Mouse (Mus musculus) lung, postnatal 36 days (tissue): ENCODE measurements around the gene Shld2.
"Not testable (repeated sequence)": the region's sequence is repeated elsewhere in the genome, so short reads cannot be mapped to it uniquely, and the experiment has no call there.

Experiments
- DNase-seq: peaks from one replicate; pipeline ENCODE4 v3.0.0; 2022; ENCODE audit warnings: mixed read lengths

The Shld2 gene

DNA sequence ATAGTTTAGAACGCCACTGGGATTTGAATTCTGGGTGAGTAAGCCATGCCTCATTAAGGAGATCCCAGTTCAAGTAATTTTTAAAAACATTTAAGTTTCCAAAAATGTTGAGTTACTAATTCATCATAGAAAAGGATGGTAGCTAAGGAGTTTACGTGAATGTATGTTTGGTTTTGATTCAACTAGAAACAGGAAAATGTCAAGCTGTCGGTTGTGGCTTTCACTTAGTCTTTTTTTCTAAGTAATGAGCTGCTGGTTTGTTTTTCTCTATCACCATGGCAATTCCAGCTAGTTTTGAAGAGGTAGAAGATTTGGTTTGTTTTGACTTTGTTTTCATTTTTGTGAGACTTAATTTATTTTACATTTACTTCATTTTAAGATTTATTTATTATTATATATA, 7.1 kb upstream of the Shld2 start:
- no peak for DNase-seq

DNA sequence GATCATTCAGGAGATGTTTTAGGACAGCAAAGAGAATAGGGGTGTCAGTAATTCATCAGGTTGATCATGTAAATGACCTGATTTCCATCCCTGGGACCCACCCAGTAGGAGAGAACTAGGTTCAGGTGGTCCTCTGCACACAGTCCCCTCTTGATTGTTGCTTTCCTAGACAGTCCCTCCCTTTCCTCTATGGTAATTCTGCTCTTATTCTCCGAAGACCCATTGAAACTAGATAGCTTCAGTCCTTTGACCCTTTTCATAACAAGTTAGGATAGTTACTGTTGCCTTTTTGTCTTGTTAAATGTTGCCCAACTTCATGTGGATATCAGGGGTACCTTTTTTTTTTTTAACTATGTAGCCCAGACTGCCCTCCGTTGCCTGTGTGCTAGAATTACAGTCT, 6.1 kb upstream of the Shld2 start:
- no peak for DNase-seq

DNA sequence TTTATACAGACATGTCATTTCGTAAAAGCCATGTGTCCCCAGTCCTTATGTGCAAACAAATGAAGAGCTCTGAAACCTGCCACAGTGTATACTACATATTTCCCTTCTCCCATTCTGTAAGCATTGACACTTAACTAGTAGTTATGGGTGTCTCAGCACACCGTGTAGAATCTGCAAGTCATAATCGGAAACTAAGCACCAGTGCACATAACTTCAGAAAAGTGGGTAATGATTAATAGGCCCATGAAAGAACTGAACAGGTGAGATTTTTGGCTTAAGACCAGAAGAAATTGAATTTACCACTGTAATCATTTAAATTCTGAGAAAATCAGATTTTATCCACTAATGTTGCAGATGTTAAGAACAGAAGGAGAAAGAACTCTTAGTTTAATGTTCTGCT, 4.5 kb upstream of the Shld2 start:
- no peak for DNase-seq

DNA sequence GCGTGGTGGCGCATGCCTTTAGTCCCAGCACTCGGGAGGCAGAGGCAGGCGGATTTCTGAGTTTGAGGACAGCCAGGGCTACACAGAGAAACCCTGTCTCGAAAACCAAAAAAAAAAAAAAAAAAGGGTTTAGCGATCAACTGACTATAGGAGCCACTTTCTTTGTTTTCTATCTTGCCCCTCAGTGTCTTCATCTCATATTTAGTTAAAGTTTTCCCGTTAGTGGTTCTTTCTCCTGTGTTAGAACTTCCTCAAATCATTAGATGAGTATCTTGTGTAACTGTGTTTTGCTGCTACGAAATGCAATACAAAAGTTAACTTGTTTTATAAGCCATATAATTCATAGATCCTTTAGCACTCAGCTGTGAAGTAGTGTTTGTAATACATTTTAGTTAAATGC, 4.1 kb upstream of the Shld2 start:
- not testable (repeated sequence) for DNase-seq

DNA sequence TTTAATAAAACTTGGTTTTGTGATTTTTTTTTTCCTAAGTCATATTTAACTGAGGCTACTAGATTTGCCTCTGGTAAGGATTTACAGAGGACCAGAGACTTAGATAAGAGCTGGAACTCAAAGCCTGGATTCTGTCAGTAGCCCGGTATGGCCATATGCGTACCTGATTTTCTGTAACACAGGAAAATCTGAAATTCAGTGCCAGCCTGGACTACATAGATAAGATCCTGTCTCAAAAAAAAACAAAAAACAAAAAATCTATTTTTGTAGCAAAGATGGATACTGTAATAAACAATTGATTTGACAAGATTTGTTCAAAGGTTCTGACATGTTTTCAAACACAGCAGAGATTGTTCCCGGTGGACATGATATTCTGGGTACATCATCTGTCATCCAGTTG, 3.3 kb upstream of the Shld2 start:
- DNase-seq: no peak

DNA sequence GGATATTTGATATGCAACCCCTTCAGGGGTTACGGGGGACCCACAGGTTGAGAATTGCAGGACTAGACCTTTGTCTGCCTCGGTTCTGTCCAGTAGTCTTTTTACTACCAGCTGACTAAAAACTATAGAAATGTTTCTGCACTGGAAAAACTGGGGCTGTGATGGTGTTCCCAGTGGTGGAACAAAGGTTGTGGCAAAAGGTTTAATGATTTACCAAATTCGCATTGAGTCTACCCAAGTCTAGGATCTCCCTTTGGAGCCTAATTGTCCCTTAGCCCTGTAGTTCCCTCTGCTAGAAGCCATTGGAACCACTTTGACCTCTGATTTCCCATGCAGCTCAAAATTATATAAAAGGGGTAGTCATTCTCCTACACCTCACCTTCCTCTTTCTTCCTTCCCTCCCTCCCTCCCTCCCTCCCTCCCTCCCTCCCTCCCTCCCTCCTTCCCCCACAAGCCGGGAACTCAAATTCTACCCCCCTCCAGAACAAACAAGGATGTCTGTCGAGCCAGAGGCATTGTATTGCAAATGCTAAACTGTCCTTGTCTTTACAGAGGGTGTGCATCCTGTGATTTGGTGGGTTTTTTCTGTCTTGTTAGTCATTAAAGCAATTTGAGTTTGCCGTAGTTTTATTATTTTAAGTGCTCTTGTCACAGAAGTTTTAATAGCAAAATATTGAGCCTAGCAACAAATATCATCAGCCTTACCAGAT, 2.2 kb upstream of the Shld2 start:
- DNase-seq: no peak

DNA sequence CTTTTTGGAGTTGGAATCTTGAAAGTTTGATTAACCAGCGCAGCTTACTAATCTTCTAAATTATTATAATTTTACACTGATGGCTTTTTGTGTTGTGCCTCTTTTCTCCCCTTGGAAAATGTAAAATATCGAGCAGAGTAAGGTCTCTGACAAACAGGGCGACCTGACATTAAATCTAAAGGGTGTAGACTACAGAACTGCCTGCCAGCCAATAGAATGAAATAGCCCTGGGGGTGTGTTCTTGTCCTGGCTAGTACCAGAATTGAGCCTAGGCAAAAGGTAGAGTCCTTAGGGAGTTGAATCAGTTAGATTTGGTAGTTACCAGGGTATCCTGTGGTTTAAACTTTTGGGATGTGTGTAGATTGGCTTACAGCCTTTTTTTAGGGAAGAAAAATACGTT, 1.4 kb upstream of the Shld2 start:
- no peak for DNase-seq

DNA sequence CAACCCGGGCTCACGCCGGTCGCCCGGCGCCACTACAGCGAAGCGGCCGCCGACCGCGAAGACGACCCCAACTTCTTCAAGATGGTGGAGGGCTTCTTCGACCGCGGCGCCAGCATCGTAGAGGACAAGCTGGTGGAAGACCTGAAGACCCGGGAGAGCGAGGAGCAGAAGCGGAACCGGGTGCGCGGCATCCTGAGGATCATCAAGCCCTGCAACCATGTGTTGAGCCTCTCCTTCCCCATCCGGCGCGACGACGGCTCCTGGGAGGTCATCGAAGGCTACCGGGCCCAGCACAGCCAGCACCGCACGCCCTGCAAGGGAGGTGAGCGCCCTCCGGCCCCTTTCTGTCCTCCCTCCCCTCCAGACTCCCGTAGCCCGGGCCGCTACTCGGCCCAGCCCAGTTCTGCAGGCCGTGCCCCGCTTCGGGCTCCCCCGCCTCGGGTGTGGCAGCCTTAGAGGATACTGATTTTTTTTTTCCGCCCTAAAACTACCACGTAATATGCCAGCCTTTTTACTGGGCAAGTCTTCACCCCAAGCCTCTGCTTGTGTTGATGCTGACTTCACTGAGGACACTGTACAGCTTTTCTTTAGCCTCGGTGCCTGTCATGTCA, 833 bp upstream of the Shld2 start:
- DNase-seq: peak; percentile 57

DNA sequence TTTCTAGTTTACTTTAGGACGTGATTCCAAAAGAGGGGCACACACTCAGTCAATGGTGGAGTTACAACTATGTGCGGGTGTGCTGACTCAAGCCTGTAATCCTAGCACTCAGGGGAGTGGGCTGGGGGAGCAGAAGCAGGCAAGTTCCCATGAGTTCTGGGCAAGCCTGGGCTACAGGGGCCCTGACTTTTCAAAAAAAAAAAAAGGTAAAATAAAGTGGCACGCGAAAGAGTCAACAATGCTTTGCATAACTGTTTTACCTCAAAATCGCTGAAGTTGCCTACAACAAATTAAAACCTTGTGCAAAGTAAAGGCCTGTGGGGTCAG, 423 bp downstream of the Shld2 start:
- DNase-seq: no peak

DNA sequence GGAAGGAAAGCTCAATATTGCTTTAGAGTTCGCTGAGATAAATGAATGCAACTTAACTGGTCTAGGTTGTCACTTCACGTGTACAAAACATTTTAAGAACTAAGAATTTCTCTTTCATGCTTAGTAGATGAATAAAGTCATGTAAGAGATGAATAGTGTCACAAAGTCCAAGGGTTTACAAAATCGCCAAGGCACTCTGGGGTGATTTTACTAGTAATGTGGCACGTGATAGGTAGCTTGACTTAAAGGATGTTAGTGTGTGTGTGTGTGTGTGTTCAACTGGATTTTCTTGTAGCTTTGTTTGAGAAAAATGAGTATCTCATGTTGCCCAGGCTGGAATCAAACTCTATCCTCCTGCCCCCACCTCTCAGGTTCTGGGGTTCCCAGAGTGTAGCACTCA, 1.0 kb downstream of the Shld2 start:
- no peak for DNase-seq

DNA sequence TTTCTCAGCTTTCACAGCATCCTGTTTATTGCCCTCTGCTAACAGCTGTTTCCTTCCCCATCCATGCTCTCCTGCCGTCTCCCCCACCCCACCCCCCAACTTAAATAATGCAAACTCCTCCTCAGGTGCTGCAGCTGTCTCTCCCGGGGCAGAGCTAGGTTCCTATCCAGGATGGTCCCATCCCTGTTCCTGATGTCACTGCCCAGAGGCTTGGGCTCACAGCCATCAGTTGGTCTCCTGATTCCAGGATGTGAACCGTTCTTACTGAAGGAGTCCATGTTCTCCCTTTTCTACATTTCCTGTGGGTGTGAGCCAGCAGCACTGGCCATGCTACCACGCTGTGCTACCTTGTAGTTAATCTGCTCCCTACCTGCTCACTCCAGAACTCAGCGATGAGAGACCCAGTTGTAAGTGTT, 7.0 kb downstream of the Shld2 start:
- DNase-seq: no peak

DNA sequence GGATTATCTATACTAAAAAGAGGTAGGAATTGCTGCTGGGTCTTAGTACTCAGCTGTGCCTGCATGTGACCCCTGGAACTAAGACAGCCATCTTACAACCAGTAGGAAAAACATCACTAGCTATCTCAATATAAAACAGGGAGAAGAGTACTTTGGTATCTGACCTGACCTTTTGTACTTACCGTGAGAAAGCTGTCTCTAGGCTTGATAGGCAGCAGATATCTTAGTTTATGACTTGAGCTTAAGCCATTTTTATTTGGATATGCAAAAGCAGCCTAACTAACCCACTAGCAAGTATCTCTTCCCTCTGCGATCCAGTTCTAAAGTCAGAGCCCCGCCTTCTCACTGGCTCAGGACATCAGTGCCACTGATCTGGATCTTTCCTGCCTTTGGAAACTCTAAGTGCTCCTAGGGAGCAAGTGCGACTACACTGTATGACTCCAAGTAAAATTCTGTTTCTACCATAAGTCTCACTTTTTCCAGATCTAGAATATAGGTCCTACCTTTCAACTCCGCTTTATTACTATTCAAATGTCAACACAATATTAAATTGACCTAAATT, 7.5 kb downstream of the Shld2 start:
- DNase-seq: no peak

DNA sequence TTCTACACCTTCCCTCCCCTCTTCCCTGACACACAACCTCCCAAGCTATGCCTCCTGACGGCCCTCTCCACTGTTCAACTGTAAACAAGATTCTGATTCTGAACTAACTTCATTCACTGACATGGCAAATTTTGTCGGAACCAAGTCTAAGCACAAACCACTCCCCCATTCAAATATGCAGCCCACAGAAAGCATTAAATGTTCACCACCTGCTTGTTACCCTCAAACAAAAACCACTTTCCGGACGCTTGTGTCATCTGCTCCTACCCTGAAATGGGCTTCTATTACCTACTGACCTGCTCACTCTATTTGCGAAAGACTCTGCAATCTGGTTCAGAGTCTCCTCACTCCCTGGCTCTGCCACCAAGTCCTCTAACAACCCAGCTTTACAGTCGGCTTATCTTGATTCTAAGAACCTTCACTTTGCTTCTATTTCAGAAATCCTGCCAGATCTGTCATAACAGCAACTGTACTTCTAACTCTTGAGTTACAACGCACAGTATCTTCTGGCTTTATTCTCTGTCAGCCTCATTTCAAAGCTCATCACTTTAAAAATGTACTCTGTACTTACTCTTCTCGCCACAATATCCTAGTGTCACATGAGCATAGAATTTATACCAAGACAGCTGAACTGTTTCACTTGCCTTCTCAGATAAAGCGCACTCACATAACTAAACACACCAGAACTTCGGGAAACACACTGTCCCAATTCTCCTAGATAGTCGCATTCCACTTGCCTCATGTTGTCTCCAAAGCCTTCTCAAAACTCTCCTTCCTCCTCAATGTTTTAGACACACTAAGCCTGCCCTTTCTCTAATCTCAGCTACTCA, 11.2 kb downstream of the Shld2 start:
- DNase-seq: no peak

DNA sequence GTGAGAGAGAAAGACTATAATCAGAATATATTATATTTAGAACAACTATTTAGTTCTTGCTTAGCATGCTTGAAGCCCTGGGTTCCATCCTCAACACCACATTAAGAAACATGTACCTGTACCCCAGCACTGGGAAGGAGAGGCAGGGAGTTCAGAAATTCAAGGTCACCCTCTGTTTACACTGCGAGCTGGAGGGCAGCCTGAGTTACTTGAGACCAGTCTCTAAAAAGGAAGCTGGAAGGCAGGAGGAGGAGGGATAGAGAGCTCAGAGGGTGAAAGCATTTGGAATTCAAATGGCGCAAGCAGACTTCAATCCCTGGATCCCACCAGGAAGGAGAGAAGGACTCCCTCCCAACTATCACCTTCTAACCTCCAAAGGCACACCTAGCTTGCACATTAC, 12.7 kb downstream of the Shld2 start:
- DNase-seq: peak; percentile 37

DNA sequence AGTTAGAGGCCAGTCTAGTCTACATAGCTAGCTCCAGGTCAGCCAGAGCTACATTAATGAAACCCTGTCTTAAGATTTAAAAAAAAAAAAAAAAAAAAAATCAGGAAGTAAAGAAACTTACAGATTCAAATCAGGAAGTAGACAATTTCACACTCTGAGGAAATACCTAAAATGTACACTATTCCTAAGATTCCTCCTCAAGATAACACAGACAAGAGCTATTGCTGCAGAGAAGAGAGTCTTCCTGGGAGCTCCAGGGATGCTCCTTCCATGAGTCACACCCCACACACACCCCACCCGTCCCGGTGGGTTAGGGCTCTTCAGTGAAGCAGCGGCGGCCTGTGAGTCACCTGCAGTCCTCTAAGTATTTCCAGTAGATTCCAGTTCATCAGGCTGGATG, 13.3 kb downstream of the Shld2 start:
- peak; percentile 38 for DNase-seq

DNA sequence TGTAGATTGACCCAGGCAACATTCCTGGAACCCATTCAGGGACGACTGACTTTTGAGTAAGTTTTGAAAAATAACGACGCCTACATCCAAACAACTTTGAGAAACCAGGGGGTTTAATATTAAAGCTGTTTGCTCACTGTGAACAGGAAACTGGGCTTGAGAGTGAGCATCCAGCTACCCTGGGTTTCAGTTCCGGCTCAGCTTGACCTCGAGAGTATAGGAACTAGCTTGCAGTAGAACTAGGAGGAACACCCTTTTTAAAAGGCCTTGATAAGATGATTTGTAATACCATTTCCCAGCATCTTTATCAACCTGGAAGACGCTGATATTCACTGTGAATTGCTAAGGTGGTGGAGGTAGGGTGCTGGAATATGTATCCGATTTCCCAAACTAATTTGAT, 13.9 kb downstream of the Shld2 start:
- peak; percentile 49 for DNase-seq

DNA sequence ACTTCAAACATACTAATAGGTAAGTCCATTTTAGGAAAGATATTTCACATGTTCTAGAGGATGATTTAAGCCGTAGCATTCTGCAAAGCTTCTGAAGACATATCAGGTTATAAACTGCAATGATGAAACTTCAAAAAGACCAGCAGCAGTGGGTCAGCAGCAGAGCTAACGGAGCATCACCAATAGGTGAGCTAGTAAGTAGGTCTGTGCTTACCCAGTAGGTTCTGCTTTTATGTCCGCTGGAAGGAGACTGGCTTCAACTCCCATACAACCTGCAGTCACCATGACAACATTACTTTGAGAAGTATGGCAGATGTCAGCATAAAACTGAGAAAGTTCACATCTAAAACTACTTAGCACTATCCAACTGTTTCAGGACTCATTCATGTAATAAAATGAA, 16.7 kb downstream of the Shld2 start:
- no peak for DNase-seq

DNA sequence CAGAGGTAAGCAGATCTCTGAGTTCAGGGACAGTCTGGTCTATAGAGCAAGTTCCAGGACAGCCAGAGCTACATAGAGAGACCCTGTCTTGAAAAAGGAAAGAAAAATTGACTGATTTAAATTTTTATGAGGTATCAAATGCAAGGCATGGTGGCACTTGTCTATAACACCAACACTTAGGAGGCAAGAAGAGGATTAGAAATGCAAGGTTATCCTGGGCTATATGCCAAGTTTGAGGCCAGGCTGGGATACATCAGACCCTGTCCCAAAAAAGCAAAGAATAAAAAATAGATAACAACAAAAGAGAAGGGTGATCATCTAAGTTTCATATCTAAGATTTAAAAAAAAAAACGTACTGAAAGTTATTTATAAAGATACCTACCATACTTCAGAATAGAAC, 20.1 kb downstream of the Shld2 start:
- DNase-seq: no peak

DNA sequence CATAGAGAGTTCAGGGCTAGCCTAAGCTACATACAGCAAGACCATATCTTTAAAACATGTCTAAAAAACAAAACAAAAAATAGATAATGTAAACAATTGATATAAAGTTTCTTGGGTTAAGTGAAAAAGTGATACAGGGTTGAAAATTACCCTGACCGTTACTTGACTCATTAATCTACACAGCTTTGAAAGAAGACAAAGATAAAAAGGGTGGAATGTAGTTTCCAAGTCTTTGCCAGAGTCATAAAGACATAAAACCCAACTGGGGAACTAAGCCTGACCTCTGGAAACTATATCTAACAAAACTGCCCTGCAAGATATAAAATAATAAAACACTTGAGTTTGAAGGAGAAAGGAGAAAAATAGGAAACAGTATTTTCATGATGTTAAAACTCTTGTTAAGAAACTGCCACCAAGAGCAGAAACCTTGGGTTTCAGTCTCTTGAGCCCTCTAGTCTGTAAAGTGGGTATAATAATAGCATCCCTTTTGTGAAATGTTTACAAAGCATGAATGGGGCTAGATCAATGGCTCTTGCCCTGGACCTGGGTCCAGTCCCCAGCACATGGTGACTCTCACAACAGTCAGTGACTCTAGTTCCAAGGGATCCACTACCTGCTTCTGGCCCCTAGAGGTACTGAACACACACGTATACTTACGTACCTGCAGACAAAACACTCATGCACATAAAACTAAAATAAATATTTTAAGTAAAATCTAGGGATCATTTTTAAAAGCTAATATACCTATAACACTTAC, 20.9 kb downstream of the Shld2 start:
- no peak for DNase-seq

DNA sequence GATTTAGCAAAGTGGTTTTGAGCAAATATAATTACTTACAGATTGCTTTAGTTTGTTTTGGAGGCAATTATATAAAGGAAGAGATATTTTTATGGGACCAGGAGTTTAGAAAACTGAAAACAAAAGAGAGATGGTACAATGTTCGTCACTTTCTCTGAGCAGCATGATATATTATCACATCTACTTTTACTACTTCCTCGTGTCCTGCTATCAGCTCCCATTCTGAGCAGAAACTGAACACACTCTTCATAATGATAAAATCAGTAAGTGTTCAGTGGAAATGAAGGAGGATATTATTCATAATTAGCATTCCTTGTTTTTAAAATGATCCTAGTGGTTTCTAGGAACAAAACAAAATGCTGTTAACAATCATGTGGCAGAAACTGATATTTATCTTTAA, 21.9 kb downstream of the Shld2 start:
- DNase-seq: no peak

DNA sequence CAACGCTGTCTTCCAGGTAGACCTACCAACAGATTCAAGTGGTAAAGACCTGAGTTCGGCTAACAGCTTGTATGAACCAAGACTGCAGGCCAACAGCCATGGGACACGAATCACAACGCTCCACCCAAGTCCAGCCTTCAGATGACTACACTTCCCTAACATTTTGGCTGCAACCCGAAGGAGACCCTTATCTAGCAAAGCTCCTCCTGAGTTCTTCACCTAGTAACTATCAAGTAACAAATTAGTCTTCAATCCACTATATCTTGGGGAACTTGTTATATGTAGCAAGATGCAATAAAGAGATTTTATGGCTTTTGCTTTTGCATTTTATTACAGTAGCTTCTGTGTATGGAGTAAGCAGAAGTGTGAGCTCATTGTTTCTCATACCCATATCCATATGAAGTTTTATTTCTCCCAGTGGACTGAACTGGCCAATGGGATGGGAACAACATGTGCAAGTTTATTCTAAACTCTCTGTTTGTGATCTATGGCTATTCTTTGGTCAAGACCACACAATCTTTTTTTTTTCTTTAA, 28.5 kb downstream of the Shld2 start:
- no peak for DNase-seq

DNA sequence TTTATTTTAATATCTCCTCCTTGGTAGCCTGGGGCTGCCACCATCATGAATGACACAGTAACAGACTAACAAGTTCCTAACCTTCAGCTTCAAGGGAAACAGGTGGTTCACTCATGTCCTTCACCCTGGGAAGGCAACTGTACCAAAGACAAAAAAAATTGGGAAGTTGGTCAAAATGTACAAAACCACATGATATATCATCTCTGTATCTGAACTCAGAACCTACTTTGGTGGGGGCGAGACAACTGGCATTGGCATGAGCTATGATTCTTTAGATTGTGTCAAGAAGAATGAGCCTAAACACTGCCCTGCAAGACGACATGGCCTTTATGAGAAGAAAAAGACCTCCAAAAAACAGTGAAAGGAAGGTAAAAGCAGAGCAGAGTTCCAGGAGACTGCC, 29.5 kb downstream of the Shld2 start:
- no peak for DNase-seq

DNA sequence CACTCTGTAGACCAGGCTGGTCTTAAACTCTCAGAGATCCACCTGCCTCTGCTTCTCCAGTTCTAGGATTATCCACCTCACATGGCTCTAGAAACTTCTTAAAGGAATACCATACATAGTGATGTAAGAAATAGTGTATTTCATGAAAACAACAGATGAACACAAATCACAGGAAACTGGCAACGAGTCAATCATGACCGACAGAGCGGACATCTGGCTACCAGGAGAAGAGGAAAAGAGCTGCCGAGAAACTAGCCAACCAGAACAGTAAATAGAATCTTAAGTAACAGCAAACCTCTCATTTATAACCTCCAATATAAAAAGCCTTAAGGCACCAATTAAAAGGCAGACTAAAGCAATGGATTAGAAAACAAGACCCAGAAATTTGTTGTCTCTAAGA, 30.6 kb downstream of the Shld2 start:
- DNase-seq: no peak
